Comparison of ENCODE assay signal across 8 mouse cellular contexts in the genomic region with DNA sequence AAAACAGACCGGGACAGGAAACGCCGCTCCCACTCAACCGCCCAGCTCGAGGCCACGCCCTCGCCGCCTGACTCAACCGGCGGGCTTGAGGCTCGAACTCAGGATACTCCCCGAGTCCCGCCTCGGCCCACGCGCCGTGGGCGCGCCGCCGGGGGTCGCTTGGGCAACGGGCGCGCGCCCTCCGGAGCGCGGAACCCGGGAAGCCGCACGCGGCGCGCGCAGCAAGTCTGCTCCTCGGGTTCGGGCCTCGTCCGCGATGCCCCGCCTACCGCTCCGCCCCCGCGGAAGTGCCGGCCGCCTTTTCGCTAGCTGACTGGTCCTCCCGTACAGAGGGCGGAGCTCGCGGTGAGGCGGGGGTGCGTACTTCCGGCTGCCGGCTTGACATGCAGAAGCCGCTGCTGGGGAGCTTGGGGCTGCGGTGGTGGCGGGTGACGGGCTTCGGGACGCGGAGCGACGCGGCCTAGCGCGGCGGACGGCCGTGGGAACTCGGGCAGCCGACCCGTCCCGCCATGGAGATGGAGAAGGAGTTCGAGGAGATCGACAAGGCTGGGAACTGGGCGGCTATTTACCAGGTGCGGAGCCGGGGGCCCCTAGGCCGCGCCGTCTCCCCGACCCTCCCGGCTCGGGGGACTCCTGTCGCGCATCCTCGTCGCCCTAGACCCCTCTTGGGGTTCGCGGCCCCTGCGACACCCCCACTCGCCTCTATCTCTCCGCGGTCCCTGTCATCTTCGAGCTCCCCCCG. TPM values are rescaled to one million over a fixed set of nuclear protein-coding genes. Genes with fewer than 3 reads are reported as not detected.
A peak's percentile ranks its signal among the peaks of the same experiment; 100 is the strongest.
DNase-seq lines count a peak whose midpoint lies in the region; ATAC-seq lines count a peak whose summit lies in the region.

A gene (plus strand): TSS at position 73 of the 742 bp plus-strand sequence.

- DNase-seq in adipocyte (ENCODE audit: low spot score): peak; percentile 94
- DNase-seq in embryo, embryonic 10 days (ENCODE audit: low spot score): peak; percentile 98
- peak; percentile 97 for DNase-seq in gastrocnemius, postnatal 10 days
- peak; percentile 97 for DNase-seq in induced T-regulatory cell, adult 2 months (ENCODE audit: low read depth)
- peak; percentile 95 to 98 for DNase-seq in left cerebral cortex, adult 9 months (ENCODE audit: low spot score in 2 of 2)
- peak; percentile 99 for DNase-seq in right cerebral cortex, postnatal 14 days
- peak; percentile 98 for DNase-seq in urinary bladder, postnatal 36 days (ENCODE audit: low spot score in 2 of 2)

- ATAC-seq in megakaryocyte progenitor cell, adult 5-6 weeks (replicated peaks; ENCODE audit: poor library complexity): peak; percentile 98

RNA-seq across cellular contexts. Expression of the gene that starts here (rescaled TPM):
- 10 to 100 TPM; 16.4 to 22.7 TPM for total RNA-seq in gastrocnemius, postnatal 10 days (2021)
- 13.8 and 15.8 TPM in 2 replicates for total RNA-seq in megakaryocyte progenitor cell, adult 5-6 weeks (2015)
- 58.4 and 65.8 TPM in 2 replicates for total RNA-seq in megakaryocyte progenitor cell, adult 5-6 weeks (2017)

Comparison
In these comparisons a context has a peak if more than half of its experiments do, and no peak if none do; other contexts are left out.
1. Peak in every context shown above with its lines: DNase-seq and ATAC-seq.